Mouse (Mus musculus): Measurements from ENCODE around the gene Dhx32. TPM values are rescaled to one million over a fixed set of nuclear protein-coding genes. Genes with fewer than 3 reads are reported as not detected.

Dhx32 gene
- polyA plus RNA-seq, 1 experiment: 27.8 TPM

- Histone ChIP-seq H3K27ac (ENCODE audit: insufficient read depth, low read length) (no peak overlapping the region), H3K4me3 (ENCODE audit: low read depth, low read length) (no peak overlapping the region), H3K36me3 (ENCODE audit: control insufficient read depth, insufficient read depth, low read length, poor library complexity, severe bottlenecking) (peaks cover 11% of the 10 kb centered on the region), H3K9me3 (replicated peaks; ENCODE audit: control insufficient read depth, insufficient read depth, low read length, poor library complexity, severe bottlenecking) (no peaks in the 10 kb centered on the region), H3K27me3 (ENCODE audit: control insufficient read depth, insufficient read depth, low read length, poor library complexity, severe bottlenecking) (no peaks in the 10 kb centered on the region), H3K4me1 (ENCODE audit: control insufficient read depth, insufficient read depth, low read length) (no peaks in the 10 kb centered on the region), H3K9ac (ENCODE audit: low read depth, poor library complexity, severe bottlenecking) (no peak overlapping the region)
- no peak for TF ChIP-seq POLR2A (IDR thresholded peaks at IDR 0.05; ENCODE audit: insufficient read depth, low read length)
- TF ChIP-seq CTCF (IDR thresholded peaks at IDR 0.05; ENCODE audit: low read depth, low read length): no peak
- TF ChIP-seq EP300 (IDR thresholded peaks at IDR 0.05; ENCODE audit: insufficient read depth, low read depth, low read length): no peak
Measured at GRCm38 (mm10) chr7:133744209-133744608, 38.3 kb downstream of the Dhx32 start.

GRCm38 (mm10) chr7:133743611-133744010 is 38.9 kb downstream of the Dhx32 start:
- TF ChIP-seq EP300 (IDR thresholded peaks at IDR 0.05; ENCODE audit: insufficient read depth, low read depth, low read length) (no peak), POLR2A (IDR thresholded peaks at IDR 0.05; ENCODE audit: insufficient read depth, low read length) (no peak), CTCF (IDR thresholded peaks at IDR 0.05; ENCODE audit: low read depth, low read length) (no peak)
- Histone ChIP-seq H3K27ac (ENCODE audit: insufficient read depth, low read length) (no peak overlapping the region), H3K36me3 (ENCODE audit: control insufficient read depth, insufficient read depth, low read length, poor library complexity, severe bottlenecking) (peaks cover 11% of the 10 kb centered on the region), H3K9ac (ENCODE audit: low read depth, poor library complexity, severe bottlenecking) (no peak overlapping the region), H3K4me1 (ENCODE audit: control insufficient read depth, insufficient read depth, low read length) (no peaks in the 10 kb centered on the region), H3K4me3 (ENCODE audit: low read depth, low read length) (no peak overlapping the region), H3K9me3 (replicated peaks; ENCODE audit: control insufficient read depth, insufficient read depth, low read length, poor library complexity, severe bottlenecking) (no peaks in the 10 kb centered on the region), H3K27me3 (ENCODE audit: control insufficient read depth, insufficient read depth, low read length, poor library complexity, severe bottlenecking) (no peaks in the 10 kb centered on the region)

- H3K27me3 ChIP-seq (ENCODE audit: control insufficient read depth, insufficient read depth, low read length, poor library complexity, severe bottlenecking): no peaks in the 10 kb centered on the region
- no peak overlapping the region for H3K9ac ChIP-seq (ENCODE audit: low read depth, poor library complexity, severe bottlenecking)
- no peak overlapping the region for H3K4me3 ChIP-seq (ENCODE audit: low read depth, low read length)
- H3K4me1 ChIP-seq (ENCODE audit: control insufficient read depth, insufficient read depth, low read length): no peaks in the 10 kb centered on the region
- TF ChIP-seq EP300 (IDR thresholded peaks at IDR 0.05; ENCODE audit: insufficient read depth, low read depth, low read length) (no peak), CTCF (IDR thresholded peaks at IDR 0.05; ENCODE audit: low read depth, low read length) (no peak), POLR2A (IDR thresholded peaks at IDR 0.05; ENCODE audit: insufficient read depth, low read length) (no peak)
- H3K27ac ChIP-seq (ENCODE audit: insufficient read depth, low read length): no peak overlapping the region
- no peaks in the 10 kb centered on the region for H3K9me3 ChIP-seq (replicated peaks; ENCODE audit: control insufficient read depth, insufficient read depth, low read length, poor library complexity, severe bottlenecking)
- H3K36me3 ChIP-seq (ENCODE audit: control insufficient read depth, insufficient read depth, low read length, poor library complexity, severe bottlenecking): peaks cover 10% of the 10 kb centered on the region
Measured at GRCm38 (mm10) chr7:133742530-133743325, 39.8 kb downstream of the Dhx32 start.

- H3K27ac ChIP-seq (ENCODE audit: insufficient read depth, low read length): no peak overlapping the region
- H3K9ac ChIP-seq (ENCODE audit: low read depth, poor library complexity, severe bottlenecking): no peak overlapping the region
- TF ChIP-seq CTCF (IDR thresholded peaks at IDR 0.05; ENCODE audit: low read depth, low read length) (no peak), EP300 (IDR thresholded peaks at IDR 0.05; ENCODE audit: insufficient read depth, low read depth, low read length) (no peak), POLR2A (IDR thresholded peaks at IDR 0.05; ENCODE audit: insufficient read depth, low read length) (no peak)
- H3K9me3 ChIP-seq (replicated peaks; ENCODE audit: control insufficient read depth, insufficient read depth, low read length, poor library complexity, severe bottlenecking): no peaks in the 10 kb centered on the region
- peaks cover 10% of the 10 kb centered on the region for H3K36me3 ChIP-seq (ENCODE audit: control insufficient read depth, insufficient read depth, low read length, poor library complexity, severe bottlenecking)
- no peak overlapping the region for H3K4me3 ChIP-seq (ENCODE audit: low read depth, low read length)
- H3K27me3 ChIP-seq (ENCODE audit: control insufficient read depth, insufficient read depth, low read length, poor library complexity, severe bottlenecking): no peaks in the 10 kb centered on the region
- no peaks in the 10 kb centered on the region for H3K4me1 ChIP-seq (ENCODE audit: control insufficient read depth, insufficient read depth, low read length)
Measured at GRCm38 (mm10) chr7:133740558-133740957, 42.0 kb downstream of the Dhx32 start.

GRCm38 (mm10) chr7:133731971-133732645 is 50.4 kb downstream of the Dhx32 start:
- H3K36me3 ChIP-seq (ENCODE audit: control insufficient read depth, insufficient read depth, low read length, poor library complexity, severe bottlenecking): peaks cover 2% of the 10 kb centered on the region; the same call in 1 of the 2 replicates
- H3K27ac ChIP-seq (ENCODE audit: insufficient read depth, low read length): no peak overlapping the region
- no peaks in the 10 kb centered on the region for H3K9me3 ChIP-seq (replicated peaks; ENCODE audit: control insufficient read depth, insufficient read depth, low read length, poor library complexity, severe bottlenecking)
- no peak overlapping the region for H3K4me3 ChIP-seq (ENCODE audit: low read depth, low read length)
- H3K27me3 ChIP-seq (ENCODE audit: control insufficient read depth, insufficient read depth, low read length, poor library complexity, severe bottlenecking): no peaks in the 10 kb centered on the region
- TF ChIP-seq CTCF (IDR thresholded peaks at IDR 0.05; ENCODE audit: low read depth, low read length) (no peak), POLR2A (IDR thresholded peaks at IDR 0.05; ENCODE audit: insufficient read depth, low read length) (no peak), EP300 (IDR thresholded peaks at IDR 0.05; ENCODE audit: insufficient read depth, low read depth, low read length) (no peak)
- no peaks in the 10 kb centered on the region for H3K4me1 ChIP-seq (ENCODE audit: control insufficient read depth, insufficient read depth, low read length)
- no peak overlapping the region for H3K9ac ChIP-seq (ENCODE audit: low read depth, poor library complexity, severe bottlenecking)
